Mouse (Mus musculus) limb, embryonic 12.5 days (tissue): ENCODE results near the gene Psmd11. TPM values are rescaled to one million over a fixed set of nuclear protein-coding genes. Genes with fewer than 3 reads are reported as not detected.

Experiments used
- ATAC-seq: fragments of 200-750 bp; cut with Nextera tagmentation; 2 replicates; pipeline ENCODE4 v1.8.0; 2017; ENCODE audit warnings: low read depth, moderate TSS enrichment; ENCODE audit not compliant: insufficient number of reproducible peaks, insufficient read depth, low FRiP score, low TSS enrichment
- H3K27ac ChIP-seq: fragments of 300-500 bp; sonication (generic); 2 replicates; pipeline ENCODE4 v1.5.1; 2016; ENCODE audit warnings: mild to moderate bottlenecking, moderate library complexity
- H3K27me3 ChIP-seq: fragments of 300-500 bp; sonication (generic); 2 replicates; pipeline ENCODE4 v1.6.1; 2016; ENCODE audit warnings: mild to moderate bottlenecking, moderate library complexity
- H3K36me3 ChIP-seq: fragments of 300-500 bp; sonication (generic); 2 replicates; pipeline ENCODE4 v1.6.1; 2016; ENCODE audit warnings: mild to moderate bottlenecking, moderate library complexity
- H3K4me1 ChIP-seq: fragments of 300-500 bp; sonication (generic); replicated peaks from 2 replicates; pipeline ENCODE4 v1.6.1; 2016
- H3K4me2 ChIP-seq: fragments of 300-500 bp; sonication (generic); 2 replicates; pipeline ENCODE4 v1.6.1; 2016; ENCODE audit warnings: mild to moderate bottlenecking, moderate library complexity
- H3K4me3 ChIP-seq: fragments of 300-500 bp; sonication (generic); replicated peaks from 2 replicates; pipeline ENCODE4 v1.5.1; 2016; ENCODE audit warnings: mild to moderate bottlenecking
- H3K9ac ChIP-seq: fragments of 300-500 bp; sonication (generic); replicated peaks from 2 replicates; pipeline ENCODE4 v1.6.1; 2016; ENCODE audit warnings: mild to moderate bottlenecking, moderate library complexity
- H3K9me3 ChIP-seq: fragments of 300-500 bp; sonication (generic); 2 replicates; pipeline ENCODE4 v1.6.1; 2016; ENCODE audit warnings: mild to moderate bottlenecking, moderate library complexity
- WGBS: fragments of 180-500 bp; shearing (Covaris S2); methylation state at CpG from one replicate; pipeline ENCODE4 v1.1.7; 2016; 5-methylcytosine and 5-hydroxymethylcytosine counted together
- polyA plus RNA-seq: library from polyadenylated mRNA; unstranded; fragments of >200 nt; fragmentation: Nextera tagmentation; extraction: Ambion mirVana; gene quantifications from 2 replicates; pipeline ENCODE4 v1.2.1, GENCODE M21; 2016

The Psmd11 gene
- polyA plus RNA-seq, 1 experiment from 2014 or later: 325 TPM

DNA sequence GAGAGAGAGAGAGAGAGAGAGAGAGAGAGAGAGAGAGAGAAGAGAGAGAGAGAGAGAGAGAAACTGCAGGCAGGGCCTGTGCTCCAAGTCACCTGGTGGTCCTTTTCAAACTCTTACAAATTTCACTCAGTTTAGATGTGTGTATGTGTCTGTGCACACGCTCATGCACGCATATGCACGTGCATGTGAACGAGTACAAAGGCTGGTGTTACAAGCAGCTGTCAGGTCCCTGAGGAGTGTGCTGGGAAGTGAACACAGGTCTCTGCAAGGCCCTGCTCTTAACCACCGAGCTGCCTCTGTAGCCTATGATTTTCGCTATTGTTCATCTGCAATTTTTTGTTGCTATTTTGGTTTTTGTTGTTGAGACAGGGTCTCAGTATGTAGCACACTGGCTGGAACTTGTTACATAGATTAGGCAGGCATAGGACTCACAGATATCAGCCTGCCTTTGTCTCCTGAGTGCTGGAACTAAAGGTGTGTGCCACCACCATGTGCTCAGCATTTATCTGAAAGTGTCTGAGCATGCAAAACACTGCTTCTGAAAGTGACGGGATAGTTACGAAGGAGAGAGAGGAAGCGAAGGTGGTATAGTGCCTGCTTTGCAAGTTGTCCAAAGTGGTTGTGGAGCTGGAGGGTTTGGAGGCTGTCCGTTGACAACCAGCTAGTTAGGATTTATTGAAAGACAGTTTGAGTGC lies 69.0 kb downstream of the Psmd11 start:
- Histone ChIP-seq H3K4me2 (no peak overlapping the region), H3K4me1 (peaks cover 13% of the 10 kb centered on the region), H3K36me3 (no peaks in the 10 kb centered on the region), H3K9me3 (no peaks in the 10 kb centered on the region), H3K27ac (no peak overlapping the region), H3K9ac (no peak overlapping the region), H3K4me3 (no peak overlapping the region), H3K27me3 (no peaks in the 10 kb centered on the region)
- ATAC-seq: no peak
- 80% methylated on average over 10 of the region's 10 CpGs for WGBS

DNA sequence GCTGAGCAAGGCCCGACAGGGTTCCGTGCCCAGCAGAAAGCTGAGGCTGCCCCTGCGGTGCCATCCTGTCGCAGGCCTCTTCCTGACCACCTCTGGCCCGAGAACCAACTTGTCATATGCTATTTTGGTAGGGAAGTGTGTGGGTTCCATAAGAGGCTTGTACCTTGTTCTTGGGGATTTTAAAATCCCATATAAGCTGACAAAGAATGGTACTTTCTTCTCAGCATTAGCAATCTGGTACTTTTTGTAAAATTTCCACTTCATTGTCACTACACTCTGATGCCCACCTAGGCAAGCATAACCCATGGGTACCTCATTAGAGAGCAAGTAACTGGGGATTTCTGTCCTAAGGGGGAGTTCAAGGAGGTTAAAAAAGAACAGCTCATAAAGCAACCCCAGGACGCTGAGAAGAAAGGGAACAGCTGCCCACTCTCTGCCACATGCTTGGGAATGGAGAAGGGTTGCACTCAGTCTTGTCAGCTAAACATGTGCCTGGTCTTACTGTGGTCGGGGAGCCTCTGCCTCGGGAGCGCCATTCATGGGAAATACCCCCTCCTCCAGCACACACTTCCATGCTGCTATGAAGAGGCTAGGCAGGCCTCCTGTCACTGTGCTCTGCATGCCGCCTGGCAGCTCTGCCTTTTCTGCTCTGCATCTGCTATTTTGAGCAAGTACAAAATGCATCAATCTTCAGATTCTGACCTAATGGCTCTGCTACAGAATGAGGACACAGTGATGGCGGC lies 70.1 kb downstream of the Psmd11 start:
- ATAC-seq: no peak
- Histone ChIP-seq H3K4me2 (no peak overlapping the region), H3K4me1 (peaks cover 14% of the 10 kb centered on the region), H3K27me3 (no peaks in the 10 kb centered on the region), H3K9ac (no peak overlapping the region), H3K36me3 (no peaks in the 10 kb centered on the region), H3K9me3 (no peaks in the 10 kb centered on the region), H3K27ac (0 out of 2 replicates have a peak overlapping the region, but pooled peaks have one; percentile 24), H3K4me3 (no peak overlapping the region)
- WGBS: 56% methylated on average over 11 of the region's 11 CpGs

DNA sequence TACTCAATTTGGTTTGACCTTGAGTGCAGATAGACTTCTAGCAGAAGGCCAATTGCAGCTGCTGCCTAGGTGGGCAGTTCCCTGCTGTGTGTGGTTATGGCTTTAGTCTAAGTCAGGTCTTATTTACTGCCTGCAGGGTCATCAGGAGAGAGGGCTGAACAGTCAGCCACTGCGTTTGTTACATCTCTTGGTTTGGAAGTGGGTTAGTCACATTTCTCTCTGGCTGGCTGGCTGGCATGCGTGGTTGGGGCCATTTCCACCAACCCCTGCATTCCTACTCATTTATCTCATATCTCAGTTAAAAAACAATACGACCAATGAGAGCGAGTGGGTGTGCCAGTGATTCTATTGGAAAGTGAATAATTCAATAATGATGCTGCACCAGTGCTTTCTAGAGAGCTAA lies 71.1 kb downstream of the Psmd11 start:
- Histone ChIP-seq H3K27ac (0 out of 2 replicates have a peak overlapping the region, but pooled peaks have one; percentile 4), H3K36me3 (no peaks in the 10 kb centered on the region), H3K9ac (no peak overlapping the region), H3K4me1 (peaks cover 25% of the 10 kb centered on the region), H3K9me3 (no peaks in the 10 kb centered on the region), H3K4me3 (no peak overlapping the region), H3K27me3 (no peaks in the 10 kb centered on the region), H3K4me2 (no peak overlapping the region)
- ATAC-seq: no peak
- WGBS: 72% methylated on average over 4 of the region's 4 CpGs

DNA sequence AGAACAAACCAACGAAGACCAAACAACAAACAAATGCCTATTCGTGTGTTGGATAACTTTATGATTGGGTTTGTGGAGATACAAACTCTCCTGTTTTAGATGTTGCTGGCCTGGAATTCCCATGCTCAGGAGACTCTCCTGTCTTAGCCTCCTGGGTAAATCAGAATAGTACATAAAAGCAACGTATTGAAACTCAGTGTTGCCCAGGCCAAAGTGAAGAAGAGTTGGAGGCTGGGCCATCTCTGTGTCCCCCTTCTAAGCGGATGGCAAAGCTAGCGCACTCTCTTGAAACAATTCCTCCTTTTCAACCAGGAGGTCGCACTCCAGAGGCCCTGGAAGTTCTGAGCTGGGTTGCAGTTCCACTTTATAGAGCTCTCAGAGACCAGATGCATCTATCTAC lies 74.9 kb downstream of the Psmd11 start:
- no peak overlapping the region; the same call in 1 of the 2 replicates for H3K27ac ChIP-seq
- no peaks in the 10 kb centered on the region for H3K36me3 ChIP-seq
- H3K4me2 ChIP-seq: no peak overlapping the region
- WGBS: 84% methylated on average over 6 of the region's 6 CpGs
- H3K4me1 ChIP-seq: peaks cover 32% of the 10 kb centered on the region
- no peaks in the 10 kb centered on the region for H3K9me3 ChIP-seq
- H3K9ac ChIP-seq: no peak overlapping the region
- H3K4me3 ChIP-seq: no peak overlapping the region
- no peaks in the 10 kb centered on the region for H3K27me3 ChIP-seq
- ATAC-seq: no peak

DNA sequence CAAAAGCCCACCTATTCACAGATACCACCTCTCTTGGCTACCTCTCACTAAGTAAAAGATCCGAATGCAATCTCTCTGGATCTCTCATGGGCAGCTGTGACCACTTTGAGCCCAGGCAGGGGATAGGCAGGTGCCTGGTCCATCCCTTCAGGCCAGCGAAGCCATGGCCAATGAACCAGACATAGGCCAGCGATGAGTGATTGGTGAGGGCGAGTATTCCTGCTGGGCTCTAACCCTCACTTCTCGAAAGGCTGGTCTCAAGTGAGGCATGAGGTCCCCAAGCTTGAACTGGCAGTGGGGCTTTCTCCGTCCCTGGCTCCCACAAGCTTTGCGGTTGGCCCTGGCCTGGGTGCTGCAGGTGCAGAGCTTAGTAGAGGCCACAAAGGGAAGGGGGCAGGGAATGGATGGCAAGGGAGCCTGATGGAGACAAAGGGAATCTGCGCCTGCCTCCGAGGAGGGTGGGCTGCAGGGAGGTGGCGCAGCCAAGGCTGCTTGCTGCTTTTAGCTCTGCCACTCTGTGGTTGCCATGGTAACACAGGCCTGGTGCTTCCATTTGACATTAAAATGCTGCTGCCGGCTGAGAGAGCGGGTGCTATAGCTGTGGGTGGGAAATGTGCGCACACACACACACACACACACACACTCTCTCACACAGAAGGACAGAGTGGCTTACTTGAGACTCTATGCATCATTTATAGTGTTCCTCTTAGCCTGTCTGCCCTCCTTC lies 75.5 kb downstream of the Psmd11 start:
- Histone ChIP-seq H3K27me3 (no peaks in the 10 kb centered on the region), H3K27ac (no peak overlapping the region; the same call in 1 of the 2 replicates), H3K4me2 (peak overlapping the region; percentile 33), H3K4me1 (peaks cover 33% of the 10 kb centered on the region), H3K4me3 (no peak overlapping the region), H3K9ac (0 out of 2 replicates have a peak overlapping the region, but pooled peaks have one; percentile 18), H3K9me3 (no peaks in the 10 kb centered on the region), H3K36me3 (no peaks in the 10 kb centered on the region)
- peak; percentile 33; the same call in 1 of the 2 replicates for ATAC-seq
- WGBS: 28% methylated on average over 13 of the region's 13 CpGs

DNA sequence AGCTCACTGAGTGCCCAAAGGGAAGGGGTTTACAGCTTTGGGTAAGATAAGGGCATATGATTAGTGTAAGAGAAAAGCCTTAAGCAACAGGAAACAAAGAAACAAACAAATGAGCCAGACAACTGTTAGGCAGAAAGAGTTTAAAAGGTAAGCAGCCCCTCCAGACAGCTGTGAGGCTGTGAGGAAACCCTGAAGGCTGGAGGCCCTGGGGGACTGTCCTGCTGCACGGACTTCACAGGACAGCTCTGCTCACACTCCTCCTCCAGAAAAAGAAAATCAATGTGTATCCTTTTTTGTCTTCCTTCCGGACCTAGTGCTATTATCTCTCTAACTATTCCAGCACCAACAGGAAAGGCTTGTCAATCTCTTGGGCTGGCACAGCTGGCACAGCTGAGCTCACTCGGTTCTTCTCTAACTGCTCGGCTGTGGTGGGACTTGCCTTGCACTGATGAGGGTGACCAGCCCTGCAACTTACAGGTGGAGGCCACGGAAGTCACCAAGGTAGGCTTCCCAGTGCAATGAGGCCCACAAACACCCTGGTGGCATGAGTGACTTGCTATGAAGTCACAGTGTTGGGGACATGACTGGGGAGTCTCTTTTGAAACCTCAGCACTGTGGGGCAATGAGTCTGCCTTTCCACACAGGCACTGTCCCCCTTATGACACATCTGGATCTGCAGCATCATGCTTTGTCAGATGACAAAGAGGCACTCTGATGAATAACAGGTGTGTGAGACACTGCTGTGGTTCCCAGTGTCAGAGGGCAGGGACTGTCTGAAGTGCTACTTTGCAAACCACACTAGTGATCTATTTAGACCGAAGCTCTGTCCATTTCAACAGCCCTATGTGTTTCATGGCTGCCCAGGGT lies 76.3 kb downstream of the Psmd11 start:
- ATAC-seq: no peak
- Histone ChIP-seq H3K27me3 (0 out of 2 replicates have a peak, but pooled peaks cover 2% of the 10 kb centered on the region), H3K4me3 (no peak overlapping the region), H3K36me3 (no peaks in the 10 kb centered on the region), H3K27ac (no peak overlapping the region), H3K4me2 (peak overlapping the region; percentile 33), H3K9ac (no peak overlapping the region), H3K9me3 (no peaks in the 10 kb centered on the region), H3K4me1 (peaks cover 31% of the 10 kb centered on the region)
- WGBS: 48% methylated on average over 6 of the region's 6 CpGs

DNA sequence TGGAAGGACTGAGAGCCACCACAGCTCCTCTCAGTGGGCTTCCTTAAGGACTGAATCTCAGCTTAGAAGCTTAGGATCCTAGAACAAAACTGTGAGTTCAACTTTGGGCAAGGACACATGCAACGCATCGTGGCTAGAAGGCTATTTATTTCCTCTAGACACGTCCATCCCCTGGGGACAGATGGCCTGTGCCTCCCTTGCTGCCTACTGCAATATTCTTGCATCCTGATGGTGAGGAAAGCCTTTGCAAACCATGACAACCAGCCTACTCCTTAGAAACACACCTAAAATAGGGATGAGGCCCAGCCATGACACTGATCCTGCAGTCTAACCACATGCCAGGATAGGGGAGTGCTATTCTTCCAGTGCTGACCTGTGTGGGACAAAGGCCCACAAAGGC lies 77.2 kb downstream of the Psmd11 start:
- H3K4me1 ChIP-seq: peaks cover 36% of the 10 kb centered on the region
- ATAC-seq: no peak
- WGBS: 79% methylated on average over 3 of the region's 3 CpGs
- H3K27ac ChIP-seq: no peak overlapping the region
- H3K36me3 ChIP-seq: no peaks in the 10 kb centered on the region
- H3K4me3 ChIP-seq: no peak overlapping the region
- no peaks in the 10 kb centered on the region for H3K9me3 ChIP-seq
- H3K27me3 ChIP-seq: 0 out of 2 replicates have a peak, but pooled peaks cover 2% of the 10 kb centered on the region
- H3K9ac ChIP-seq: no peak overlapping the region
- no peak overlapping the region for H3K4me2 ChIP-seq

DNA sequence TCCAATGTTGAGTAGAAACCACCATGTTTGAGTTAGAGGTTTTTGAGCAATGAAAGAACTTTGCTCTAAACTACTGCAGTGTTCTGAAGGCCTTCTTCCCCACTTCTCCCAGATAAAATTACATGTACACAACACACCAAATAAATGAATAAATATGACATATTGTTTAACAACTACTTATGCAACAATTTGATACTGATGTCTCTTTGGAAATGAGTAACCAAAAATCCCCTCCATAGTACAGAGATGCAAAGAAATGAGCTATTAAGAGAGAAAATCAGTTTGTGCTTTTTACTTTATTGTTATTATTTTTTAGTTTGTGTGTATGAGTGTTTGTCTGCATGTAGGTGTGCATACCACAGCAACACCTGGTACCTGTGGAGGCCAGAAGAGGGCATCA lies 78.1 kb downstream of the Psmd11 start:
- Histone ChIP-seq H3K9ac (no peak overlapping the region), H3K27me3 (0 out of 2 replicates have a peak, but pooled peaks cover 2% of the 10 kb centered on the region), H3K4me2 (no peak overlapping the region), H3K4me1 (peaks cover 36% of the 10 kb centered on the region), H3K4me3 (no peak overlapping the region), H3K9me3 (no peaks in the 10 kb centered on the region), H3K36me3 (no peaks in the 10 kb centered on the region), H3K27ac (no peak overlapping the region)
- no peak for ATAC-seq

DNA sequence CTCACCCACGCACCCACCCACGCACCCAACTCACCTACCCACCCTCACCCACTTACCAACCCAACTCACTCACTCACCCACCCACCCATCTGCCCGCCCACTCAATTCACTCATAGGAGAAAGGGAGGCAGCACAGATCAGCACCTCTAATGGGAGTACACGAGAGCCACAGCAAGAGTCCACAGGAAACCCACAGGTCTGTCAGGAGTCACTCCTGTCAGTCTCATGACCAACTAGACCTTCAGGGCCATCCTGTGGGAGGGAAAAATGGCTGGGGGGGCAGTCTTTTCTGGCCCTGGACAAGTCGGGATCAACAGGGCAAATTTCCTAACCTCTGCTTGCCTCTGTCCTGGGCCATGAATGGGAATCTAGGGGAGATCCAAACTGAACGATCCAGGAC lies 79.4 kb downstream of the Psmd11 start:
- H3K9ac ChIP-seq: no peak overlapping the region
- WGBS: 90% methylated on average over 6 of the region's 6 CpGs
- ATAC-seq: no peak
- no peaks in the 10 kb centered on the region for H3K9me3 ChIP-seq
- H3K36me3 ChIP-seq: no peaks in the 10 kb centered on the region
- no peak overlapping the region for H3K4me2 ChIP-seq
- H3K4me3 ChIP-seq: no peak overlapping the region
- H3K27me3 ChIP-seq: 0 out of 2 replicates have a peak, but pooled peaks cover 2% of the 10 kb centered on the region
- peaks cover 39% of the 10 kb centered on the region for H3K4me1 ChIP-seq
- no peak overlapping the region for H3K27ac ChIP-seq

DNA sequence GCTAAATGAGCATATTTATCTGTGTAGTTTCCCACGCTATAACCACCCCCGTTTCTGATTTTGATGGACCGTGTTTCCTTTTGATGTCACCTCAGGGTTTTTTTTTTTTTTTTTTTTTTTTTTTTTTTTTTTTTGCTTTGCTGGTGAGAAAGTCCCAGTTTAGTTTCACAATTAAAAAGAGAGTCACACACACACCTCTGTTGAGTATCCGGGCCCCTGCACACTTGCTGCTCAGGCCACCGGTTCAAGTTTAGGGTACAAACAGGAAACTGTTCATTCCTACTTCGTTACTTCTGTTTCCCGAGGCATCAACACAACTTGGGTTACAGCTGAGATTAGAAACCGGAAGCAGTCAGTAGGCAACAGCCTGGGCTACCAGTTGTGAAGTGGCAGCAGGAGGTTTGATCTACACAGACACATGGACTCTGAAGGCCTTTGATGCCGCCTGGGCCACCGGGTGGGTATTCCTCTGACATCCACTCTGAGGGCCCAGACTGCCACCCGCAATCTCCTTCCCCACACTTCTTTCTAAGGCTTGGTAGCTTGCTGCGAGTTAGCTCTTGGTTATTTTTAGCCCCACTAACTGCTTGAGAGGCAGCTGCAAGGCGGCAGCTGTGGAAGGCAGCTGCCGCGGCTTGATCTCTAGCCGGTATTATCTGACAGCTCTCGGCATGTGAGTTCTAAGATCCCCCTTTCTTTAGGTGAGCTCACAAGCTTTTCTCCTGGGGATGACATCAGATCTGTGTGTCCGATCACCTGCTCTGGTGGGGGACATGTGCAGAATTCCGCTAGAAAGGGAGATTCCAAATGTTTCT lies 80.2 kb downstream of the Psmd11 start:
- 0 out of 2 replicates have a peak, but pooled peaks have one; percentile 32 for ATAC-seq
- Histone ChIP-seq H3K4me3 (no peak overlapping the region), H3K9ac (no peak overlapping the region), H3K27me3 (0 out of 2 replicates have a peak, but pooled peaks cover 2% of the 10 kb centered on the region), H3K36me3 (no peaks in the 10 kb centered on the region), H3K4me1 (peaks cover 37% of the 10 kb centered on the region), H3K27ac (no peak overlapping the region), H3K9me3 (no peaks in the 10 kb centered on the region), H3K4me2 (no peak overlapping the region)
- WGBS: 33% methylated on average over 19 of the region's 19 CpGs
